Mouse (Mus musculus) gastrocnemius, postnatal 10 days (tissue): ENCODE data around the gene Gm49711. TPM values are rescaled to one million over a fixed set of nuclear protein-coding genes. Genes with fewer than 3 reads are reported as not detected.
"Not testable (repeated sequence)": the region's sequence is repeated elsewhere in the genome, so short reads cannot be mapped to it uniquely, and the experiment has no call there.

Experiments used
- DNase-seq: peaks from one replicate; pipeline ENCODE4 v3.0.0; 2021; ENCODE audit warnings: mixed read lengths
- total RNA-seq, 2 experiments: library from RNA; stranded (reverse); gene quantifications; 2 replicates each; pipeline ENCODE4 v1.2.3; 2021

The Gm49711 gene
- total RNA-seq, 2 experiments from 2014 or later = not detected

- no peak for DNase-seq
Measured at GRCm38 (mm10) chr16:92183477-92183876, 125.4 kb downstream of the Gm49711 start.

DNA sequence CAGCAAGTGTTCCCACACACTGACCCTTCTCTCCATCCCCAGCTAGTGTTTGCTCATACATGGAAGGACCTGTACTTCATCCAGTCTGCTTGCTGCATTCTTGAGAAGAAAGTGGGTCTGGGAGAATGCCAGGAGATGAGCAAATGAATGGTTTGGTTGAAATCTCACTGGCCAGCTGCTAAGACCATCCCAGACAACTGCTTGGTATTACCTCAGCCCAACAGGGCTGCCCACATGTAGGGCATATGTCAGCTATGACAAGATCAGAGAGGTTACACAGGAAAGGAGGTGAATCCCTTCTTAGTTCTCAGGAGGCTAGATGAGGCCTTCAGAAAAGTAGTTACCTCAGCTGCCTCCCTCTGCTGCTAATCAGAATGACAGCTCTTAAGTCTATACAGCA lies 132.5 kb downstream of the Gm49711 start:
- DNase-seq = no peak

DNA sequence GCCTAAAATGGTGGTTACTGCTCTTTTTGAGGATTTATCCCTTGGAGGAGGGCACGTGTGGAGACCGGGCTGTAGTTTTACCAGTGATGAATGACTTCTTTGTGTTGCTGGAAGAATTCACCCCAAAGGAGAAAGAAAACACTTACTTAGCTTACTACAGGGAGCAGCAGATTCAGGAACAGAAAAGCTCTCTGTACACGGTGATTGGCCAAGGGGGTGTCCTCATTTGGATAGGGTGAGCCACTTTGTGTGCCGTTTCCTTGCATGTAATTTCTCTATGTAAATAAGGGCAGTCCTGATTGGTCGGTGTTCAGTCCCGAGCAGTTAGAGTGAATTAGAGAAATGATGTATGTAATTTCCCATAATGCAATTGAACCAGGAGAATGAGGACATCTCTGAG lies 137.0 kb downstream of the Gm49711 start:
- DNase-seq = no peak

DNA sequence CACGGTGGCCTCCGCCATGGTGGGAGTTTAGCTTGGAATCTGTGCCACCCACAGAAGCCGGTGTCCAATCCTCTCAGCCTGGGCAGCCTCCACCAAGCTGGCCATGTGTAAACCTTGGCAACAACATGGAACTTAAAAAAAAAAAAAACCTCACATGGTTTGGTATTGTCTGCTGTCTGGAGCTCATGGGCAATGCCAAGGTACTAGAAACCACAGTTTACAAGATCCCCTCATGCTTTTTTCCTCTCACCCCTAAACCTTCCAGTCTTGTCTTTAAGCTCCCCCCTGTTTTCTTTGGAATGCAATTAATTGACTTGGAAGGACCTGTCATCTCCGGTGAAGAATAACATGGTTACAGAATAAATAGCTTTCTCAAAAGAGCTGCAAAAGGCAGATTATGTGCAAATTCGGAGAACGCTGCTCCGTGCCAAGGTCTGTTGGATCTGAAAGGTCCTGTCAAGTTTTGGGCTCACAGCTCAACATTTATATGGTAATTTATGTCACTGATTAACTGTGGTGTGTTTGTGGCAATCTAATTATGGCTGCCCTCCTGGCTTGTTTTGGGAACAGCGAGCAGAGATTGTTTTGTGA lies 138.7 kb downstream of the Gm49711 start:
- DNase-seq = no peak

DNA sequence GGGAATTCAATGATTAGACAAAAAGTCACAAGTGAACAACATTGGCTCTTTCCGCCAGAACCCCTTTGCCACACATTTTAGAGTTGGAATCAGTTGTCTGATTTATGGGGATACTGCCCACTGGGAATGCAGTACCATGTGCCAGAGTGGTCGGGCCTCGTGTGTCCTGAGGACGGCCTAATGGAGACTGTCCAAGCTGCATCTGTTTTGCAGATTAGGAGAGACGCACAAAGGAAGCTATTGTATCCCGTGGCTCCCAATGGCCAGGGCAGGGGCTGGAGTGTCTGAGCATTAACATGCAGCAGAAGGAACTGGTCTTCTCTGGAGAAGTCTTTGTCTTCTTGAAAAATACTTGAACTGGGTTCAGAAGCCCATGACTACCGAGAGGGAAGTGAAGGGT lies 142.5 kb downstream of the Gm49711 start:
- peak; percentile 33 for DNase-seq

- no peak for DNase-seq
Measured at GRCm38 (mm10) chr16:92203599-92203998, 145.5 kb downstream of the Gm49711 start.

DNA sequence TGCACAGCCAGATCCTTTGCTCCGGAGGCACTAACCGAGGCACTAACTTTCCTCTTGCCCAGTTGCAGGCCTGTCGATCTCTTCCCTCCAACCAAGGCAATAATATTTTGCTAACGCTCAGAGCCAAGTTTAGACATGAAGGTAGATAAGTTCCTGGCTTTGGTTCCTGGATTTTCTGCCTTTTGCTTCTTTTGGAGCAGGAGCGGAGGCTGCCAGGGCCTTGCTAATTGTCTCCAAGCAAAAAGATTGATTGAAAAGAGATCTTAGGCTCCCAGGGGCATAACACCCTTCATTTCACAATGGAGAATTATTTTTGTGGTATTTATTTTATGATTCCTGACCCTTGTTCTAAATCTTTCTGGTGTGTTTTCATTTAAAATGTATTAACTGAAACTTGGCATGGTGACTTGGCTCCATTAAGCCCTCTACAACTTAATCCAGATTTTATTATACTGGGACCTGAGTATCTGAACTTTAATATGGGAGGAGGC lies 151.2 kb downstream of the Gm49711 start:
- DNase-seq = no peak

GRCm38 (mm10) chr16:92210316-92210715 lies 152.2 kb downstream of the Gm49711 start:
- DNase-seq = not testable (repeated sequence)

- not testable (repeated sequence) for DNase-seq
Measured at GRCm38 (mm10) chr16:92213911-92214310, 155.8 kb downstream of the Gm49711 start.

GRCm38 (mm10) chr16:92215599-92216390 lies 157.7 kb downstream of the Gm49711 start:
- no peak for DNase-seq

DNA sequence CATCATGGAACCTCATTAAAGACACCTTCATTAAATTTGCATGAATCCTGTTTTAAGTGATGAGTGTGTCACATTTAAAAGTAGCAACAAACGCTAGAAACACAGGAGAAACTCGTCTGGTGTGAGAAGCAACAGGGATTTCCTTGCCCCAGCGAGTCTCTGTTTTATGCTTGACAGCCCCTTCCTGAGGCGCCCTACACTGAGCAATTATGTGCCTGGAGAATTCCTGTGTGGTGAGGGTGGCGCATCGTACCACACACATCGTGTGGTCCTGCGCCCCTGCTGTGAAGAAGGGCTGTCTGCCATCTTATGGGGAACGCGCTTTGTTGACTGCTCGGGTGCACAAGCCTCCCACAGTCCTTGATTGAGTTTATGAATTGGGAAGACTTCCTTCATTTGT lies 162.6 kb downstream of the Gm49711 start:
- no peak for DNase-seq

DNA sequence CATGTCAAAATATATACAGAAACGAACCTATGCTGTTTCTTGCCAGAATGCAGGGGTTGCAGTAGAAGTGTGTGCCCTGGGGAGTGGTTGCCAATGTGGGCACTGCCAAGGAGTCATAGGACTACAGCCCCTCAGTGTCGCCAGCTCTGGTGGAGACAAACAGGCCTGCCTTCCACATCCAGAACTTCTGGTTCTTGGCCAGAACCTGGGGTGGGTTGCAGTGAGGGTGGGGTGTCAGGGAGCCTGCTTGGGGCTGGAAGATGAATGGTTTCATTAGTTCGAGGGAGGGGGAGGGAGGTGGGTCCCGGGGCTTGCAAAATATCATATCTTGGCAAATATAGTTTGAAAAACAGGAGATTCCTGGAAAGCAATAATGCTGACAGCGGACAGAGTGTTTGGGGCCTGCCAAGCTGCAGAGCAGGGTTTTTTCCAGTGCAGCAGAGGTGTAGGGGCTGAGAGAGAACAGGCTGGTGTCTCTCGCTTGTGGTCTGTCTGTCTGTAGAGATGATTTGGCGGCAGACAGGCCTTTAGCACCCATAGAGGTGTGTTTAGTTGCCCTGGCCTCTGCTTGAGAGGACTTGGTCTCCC lies 170.3 kb downstream of the Gm49711 start:
- no peak for DNase-seq

DNA sequence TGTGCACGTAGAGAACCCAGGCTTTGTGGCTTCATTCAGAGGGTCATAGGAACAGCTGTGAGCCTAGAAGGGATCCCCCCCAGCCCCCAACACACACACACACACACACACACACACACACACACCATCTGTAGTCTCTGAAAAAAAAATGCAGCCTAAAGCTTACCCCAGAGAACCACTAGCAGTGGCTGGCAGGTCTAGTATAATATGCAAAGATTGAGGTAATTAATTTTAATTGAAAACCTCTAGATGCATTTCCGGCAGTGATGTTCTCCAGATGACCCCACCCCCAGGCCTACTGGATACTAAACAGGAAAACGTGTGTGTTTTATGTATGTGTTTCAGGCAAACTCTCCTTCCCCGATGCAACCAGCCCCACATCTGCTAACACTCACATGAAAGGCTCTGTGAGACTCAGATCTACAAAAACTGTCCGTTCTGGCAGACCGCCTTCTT lies 172.4 kb downstream of the Gm49711 start:
- no peak for DNase-seq

GRCm38 (mm10) chr16:92234530-92234929 lies 176.4 kb downstream of the Gm49711 start:
- no peak for DNase-seq

- DNase-seq = no peak
Measured at GRCm38 (mm10) chr16:92235222-92235621, 177.1 kb downstream of the Gm49711 start.

Other genes starting within 250 kb of the Gm49711 start
- 10 to 100 TPM; 19.6 to 24.1 TPM for gene Mrps6, start within 50 bp of the Gm49711 start, total RNA-seq
- gene Slc5a3, start within 50 bp of the Gm49711 start, total RNA-seq = 1 to 10 TPM; 3.8 to 4.1 TPM
- not detected for gene Kcne2, start 234.1 kb downstream of the Gm49711 start, total RNA-seq
- 10 to 100 TPM; 81.1 to 84.7 TPM for gene Smim11, start 243.0 kb downstream of the Gm49711 start, total RNA-seq